Mouse (Mus musculus): ENCODE measurements at regions not wholly inside any gene's neighbourhood (a gene's known extent, or its start where the extent isn't known, plus 50 kb on each side); places are given as distances from the start of the nearest gene placed in this dataset.

DNA sequence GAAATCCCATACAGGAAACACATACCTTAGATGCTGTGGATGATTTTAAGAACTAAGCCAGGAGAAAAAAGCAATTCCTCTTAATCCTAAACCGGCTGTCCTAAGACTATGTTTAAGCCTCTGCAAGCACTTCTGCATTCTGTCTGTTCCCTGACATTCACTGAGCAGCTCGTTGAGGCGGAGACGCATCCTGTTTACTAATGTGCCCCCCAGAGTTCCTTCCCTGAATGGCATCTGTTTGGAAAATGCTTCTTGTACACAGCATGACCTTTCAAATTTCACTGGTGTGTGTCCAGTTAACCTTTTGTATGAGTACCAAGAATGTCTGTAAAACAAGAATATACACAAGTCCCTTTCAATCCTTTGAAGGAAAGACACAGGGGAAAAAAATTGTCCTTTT, 73.4 kb upstream of the Zdhhc17 start:
- in situ Hi-C loops (cut with MboI; ENCODE audit: low sequenced_read_pairs) = loop anchor here (25.0 kb wide), 1 partner anchor 296 kb away; no protein-coding TSS in a partner anchor

- in situ Hi-C loops (cut with MboI; ENCODE audit: low sequenced_read_pairs) = loop anchor here (25.0 kb wide), 1 partner anchor 293 kb away; no protein-coding TSS in a partner anchor
Measured at GRCm38 (mm10) chr10:111080322-111080721, 70.4 kb upstream of the Zdhhc17 start.

GRCm38 (mm10) chr10:111079051-111079450, 69.1 kb upstream of the Zdhhc17 start:
- in situ Hi-C loops (cut with MboI; ENCODE audit: low sequenced_read_pairs) = loop anchor here (25.0 kb wide), 1 partner anchor 292 kb away; no protein-coding TSS in a partner anchor

DNA sequence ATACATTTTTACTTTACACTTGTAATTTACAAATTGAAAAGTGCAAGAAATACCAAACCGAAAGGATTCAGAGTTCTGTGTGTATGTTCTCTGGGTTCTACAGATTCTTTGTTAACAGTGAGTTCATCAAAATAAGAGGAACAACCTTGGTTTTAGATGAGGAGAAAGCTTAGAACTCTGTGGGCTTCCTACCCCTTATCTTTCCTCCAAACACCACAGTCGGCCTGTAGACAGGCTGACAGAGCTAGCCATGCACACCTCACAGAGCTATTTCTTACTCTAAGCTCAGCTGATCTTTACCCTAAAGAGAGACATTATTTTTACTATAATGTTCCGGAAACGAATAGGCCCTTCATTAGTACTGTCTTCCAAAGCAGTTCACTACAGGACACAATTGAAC, 67.7 kb upstream of the Zdhhc17 start:
- in situ Hi-C loops (cut with MboI; ENCODE audit: low sequenced_read_pairs) = loop anchor here (25.0 kb wide), 1 partner anchor 290 kb away; no protein-coding TSS in a partner anchor

DNA sequence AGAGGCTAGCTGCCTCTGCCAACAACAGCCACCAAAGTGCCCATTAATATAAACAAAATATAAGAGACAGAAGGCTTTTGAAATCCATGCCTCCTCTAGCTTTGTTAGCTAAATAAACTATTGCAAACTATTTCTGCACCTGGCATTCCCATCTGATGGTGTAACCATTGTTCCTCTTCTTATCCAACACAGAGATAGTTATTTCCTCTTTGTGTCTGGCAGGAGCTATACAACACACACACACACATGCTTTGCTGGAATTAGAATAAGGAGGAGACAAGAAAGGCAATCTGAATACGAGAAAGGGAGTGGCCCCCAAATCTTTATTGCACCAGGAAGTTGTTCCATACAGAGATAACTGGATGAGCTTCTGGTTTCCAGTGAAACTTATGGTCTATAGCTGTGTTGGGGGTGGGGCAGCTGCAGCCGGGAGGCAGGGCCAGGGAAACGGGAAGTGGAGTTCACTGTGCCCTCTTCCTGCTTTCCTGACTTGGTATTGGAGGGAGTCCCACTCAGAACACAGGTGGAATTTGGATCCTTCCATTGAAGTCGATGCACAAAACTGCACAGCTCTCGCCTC, 64.0 kb upstream of the Zdhhc17 start:
- in situ Hi-C loops (cut with MboI; ENCODE audit: low sequenced_read_pairs) = no loop called here

DNA sequence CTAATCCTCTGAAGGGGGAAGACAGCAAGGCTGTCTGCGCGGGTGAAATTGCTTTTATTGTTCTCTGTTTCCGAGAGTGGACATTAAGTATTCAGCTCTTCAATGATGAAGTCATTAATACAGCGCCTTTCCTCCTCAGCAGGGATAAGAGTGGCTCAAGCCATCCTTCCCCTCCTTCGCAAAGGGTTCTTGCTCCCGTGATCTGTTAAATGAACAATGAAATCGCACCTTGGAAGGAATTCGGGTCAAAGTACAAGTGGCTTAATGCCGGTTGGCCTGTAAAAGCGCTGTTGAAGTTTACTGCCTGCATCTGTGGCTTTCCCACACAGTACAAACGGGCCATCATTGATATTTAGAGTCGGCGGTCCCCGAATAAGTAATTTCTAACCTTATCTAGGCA, 63.3 kb upstream of the Zdhhc17 start:
- in situ Hi-C loops (cut with MboI; ENCODE audit: low sequenced_read_pairs) = no loop called here

- in situ Hi-C loops (cut with MboI; ENCODE audit: low sequenced_read_pairs) = no loop called here
Measured at GRCm38 (mm10) chr10:111072554-111072909, 62.6 kb upstream of the Zdhhc17 start.

DNA sequence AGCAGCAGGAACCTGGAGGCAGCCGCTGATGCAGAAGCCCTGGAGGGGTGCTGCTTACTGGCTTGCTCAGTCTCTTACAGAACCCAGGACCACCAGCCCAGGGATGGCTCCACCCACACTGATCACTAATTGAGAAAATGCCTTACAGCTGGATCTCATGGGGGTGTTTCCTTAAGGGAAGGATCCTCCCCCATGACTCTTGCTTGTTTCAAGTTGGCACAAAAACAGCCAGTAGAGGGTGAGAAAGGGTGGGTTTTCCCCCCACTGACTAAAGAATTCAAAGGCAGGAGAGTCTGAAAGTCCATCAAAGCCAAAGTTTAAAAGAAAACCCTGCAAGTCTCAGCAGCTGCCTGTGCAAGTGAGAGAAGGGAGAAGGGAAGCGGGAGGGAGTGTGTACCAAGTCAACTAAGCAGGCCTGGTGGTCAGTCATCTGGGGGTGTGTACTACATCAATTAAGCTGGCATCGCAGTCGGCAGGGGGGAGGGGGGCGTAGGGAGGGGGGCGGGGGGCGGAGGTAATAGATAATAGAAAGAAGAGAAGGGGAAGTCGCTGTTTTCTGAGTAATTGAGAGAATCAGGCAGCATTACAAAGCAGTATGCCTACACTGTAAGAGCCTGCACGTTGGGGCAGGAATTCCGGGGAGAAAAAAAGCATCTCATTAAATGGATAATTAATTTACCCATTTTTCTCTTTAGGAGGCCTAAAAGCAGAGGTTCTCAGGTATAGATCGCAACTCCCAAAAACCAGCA, 62.0 kb upstream of the Zdhhc17 start:
- in situ Hi-C loops (cut with MboI; ENCODE audit: low sequenced_read_pairs) = no loop called here

- in situ Hi-C loops (cut with MboI; ENCODE audit: low sequenced_read_pairs) = no loop called here
Measured at GRCm38 (mm10) chr10:111066146-111066545, 56.2 kb upstream of the Zdhhc17 start.

DNA sequence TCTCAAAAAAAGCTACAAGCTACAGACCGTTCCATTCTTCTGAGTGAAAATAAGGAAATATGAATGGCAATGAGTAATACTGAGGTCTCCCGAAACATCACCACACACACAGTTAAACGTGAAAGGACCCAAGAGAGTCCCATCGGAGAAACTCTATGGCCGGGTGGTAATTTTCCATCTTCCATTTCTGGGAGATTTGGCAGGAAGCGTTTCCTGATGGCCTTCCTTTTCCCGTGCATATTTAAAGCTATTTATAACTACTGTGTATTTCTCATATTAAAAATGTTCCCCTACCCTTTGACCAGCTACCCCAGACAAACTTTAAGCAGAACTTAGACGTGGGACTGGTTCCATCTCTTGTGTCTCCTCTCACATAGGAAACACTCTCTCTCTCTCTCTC, 50.7 kb upstream of the Zdhhc17 start:
- in situ Hi-C loops (cut with MboI; ENCODE audit: low sequenced_read_pairs) = no loop called here

Measured in CH12F3 (cell line).